Mouse (Mus musculus) left cerebral cortex, postnatal 25 days (tissue): ENCODE results near the gene Fam193a. TPM values are rescaled to one million over a fixed set of nuclear protein-coding genes. Genes with fewer than 3 reads are reported as not detected.

ENCODE experiments used
- DNase-seq, 2 experiments: peaks; one replicate each; pipeline ENCODE4 v3.0.0; 2022; ENCODE audit warnings: low spot score in 2 of 2, mixed read lengths in 1 of 2
- intact Hi-C: fragments of 180-260 bp; cut with DNase I; formaldehyde crosslinking; loops from one replicate; pipeline ENCODE4 v1.15.1; 2025
- total RNA-seq, 2 experiments: library from RNA; stranded (reverse); gene quantifications; 2 replicates each; pipeline ENCODE4 v1.2.3; 2021

Fam193a gene
- total RNA-seq, 2 experiments from 2014 or later = 38.1 to 39.7 TPM

DNA sequence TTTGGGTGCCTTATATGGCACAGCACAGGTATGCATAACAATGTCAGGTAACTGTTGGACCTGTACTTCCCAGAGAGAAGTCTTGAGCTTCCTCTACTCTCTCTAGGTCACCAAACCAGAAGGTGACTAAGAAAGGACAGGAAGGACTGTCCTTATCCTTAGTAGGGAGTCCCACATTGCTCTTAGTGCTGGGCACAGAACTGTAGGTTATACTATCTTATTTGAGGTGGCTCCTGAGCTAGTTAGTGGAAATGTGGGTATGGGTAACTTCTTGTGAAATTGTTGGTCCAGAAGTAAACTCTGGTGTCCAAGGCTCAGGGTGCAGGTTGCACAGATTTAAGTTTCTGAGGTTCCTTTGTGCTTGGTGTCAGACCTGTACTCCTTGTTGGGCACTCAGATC, 2.4 kb downstream of the Fam193a start:
- intact Hi-C loops = no loop called here
- no peak for DNase-seq

- DNase-seq = no peak
- intact Hi-C loops = no loop called here
These were observed 2.8 kb downstream of the Fam193a start for GRCm38 (mm10) chr5:34372541-34372940.

DNA sequence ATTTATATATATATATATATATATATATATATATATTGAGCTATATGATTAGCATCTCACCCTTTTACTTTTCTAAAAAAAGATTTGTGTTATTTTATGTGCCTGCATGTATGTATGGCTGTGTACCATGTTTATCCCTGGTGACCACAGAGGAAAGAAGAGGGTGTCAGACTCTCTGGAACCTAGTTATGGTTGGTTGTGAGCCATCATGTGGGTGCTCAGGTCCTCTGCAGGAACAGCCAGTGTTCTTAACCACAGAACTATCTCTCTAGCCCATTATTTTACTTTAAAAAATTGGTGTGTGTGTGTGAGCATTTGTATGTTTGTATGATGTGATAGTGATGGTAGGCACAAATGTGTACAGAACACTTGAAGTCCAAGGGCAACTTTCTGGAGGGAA, 9.1 kb downstream of the Fam193a start:
- intact Hi-C loops = no loop called here
- no peak for DNase-seq

GRCm38 (mm10) chr5:34381700-34382099, 12.0 kb downstream of the Fam193a start:
- DNase-seq = no peak
- intact Hi-C loops = no loop called here

- intact Hi-C loops = no loop called here
- DNase-seq = no peak
These were observed 15.9 kb downstream of the Fam193a start for GRCm38 (mm10) chr5:34385616-34386015.

DNA sequence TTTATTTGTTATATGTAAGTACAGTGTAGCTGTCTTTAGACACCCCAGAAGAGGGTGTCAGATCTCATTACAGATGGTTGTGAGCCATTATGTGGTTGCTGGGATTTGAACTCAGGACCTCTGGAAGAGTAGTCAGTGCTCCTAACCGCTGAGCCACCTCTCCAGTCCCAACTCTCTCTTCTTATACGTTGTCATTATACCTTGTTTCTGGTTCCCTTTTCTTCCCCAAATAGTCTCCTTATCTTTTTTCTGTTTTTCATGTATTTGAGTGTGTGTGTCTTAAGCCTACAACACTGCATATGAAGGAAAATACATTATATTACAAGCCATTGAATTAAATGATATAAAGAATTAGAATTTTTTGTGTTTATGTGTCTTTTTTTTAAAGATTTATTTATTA, 17.0 kb downstream of the Fam193a start:
- no peak for DNase-seq
- intact Hi-C loops = no loop called here

- DNase-seq = no peak
- intact Hi-C loops = no loop called here
These were observed 23.5 kb downstream of the Fam193a start for GRCm38 (mm10) chr5:34393251-34393650.

GRCm38 (mm10) chr5:34395347-34395746, 25.6 kb downstream of the Fam193a start:
- no peak for DNase-seq
- intact Hi-C loops = no loop called here

GRCm38 (mm10) chr5:34395850-34396540, 26.3 kb downstream of the Fam193a start:
- intact Hi-C loops = no loop called here
- peak in 1 of 2 experiments; percentile 43 for DNase-seq

DNA sequence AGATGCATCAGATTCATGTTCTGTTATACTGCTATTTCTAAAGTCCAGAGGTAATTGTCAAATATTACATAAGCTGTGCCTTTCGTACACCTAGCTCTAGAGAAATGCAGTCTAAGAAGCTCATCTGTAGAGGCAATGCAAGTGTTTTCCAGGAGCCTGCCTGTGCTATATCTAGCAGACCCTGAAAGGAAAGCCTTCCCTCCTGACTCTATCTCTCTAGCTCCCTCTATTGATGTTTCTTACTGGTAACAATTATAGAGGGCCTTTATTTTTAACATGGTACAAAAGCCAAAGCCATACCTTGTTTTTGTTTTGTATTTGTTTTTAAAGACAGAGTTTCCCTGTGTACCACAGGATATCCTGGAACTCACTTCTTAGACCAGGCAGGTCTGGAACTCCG, 28.1 kb downstream of the Fam193a start:
- intact Hi-C loops = no loop called here
- DNase-seq = no peak

- DNase-seq = no peak
- intact Hi-C loops = no loop called here
These were observed 28.6 kb downstream of the Fam193a start for GRCm38 (mm10) chr5:34398326-34398725.

DNA sequence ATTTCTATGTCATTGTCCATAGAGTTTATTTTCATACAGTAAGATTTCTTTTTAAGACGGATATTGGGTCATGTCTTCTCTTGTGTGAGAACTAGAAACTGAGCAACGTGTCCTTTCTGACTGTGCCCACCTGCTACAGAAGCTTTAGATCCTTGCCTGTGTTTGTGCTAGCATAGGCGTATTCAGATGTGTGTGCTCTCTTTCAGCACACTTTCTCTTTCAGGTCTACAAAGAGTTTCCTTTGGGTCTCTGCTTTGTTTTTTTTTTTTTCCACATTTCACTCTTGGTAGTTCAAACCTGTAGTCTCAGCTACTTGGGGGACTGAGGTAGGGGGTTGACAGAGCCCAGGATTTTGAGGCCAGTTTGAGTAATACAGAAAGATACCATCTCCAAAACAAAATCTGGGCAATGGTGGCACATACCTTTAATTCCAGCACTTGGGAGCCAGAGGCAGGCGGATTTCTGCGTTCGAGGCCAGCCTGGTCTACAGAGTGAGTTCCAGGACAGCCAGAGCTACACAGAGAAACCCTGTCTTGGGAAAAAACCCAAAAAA, 37.7 kb downstream of the Fam193a start:
- intact Hi-C loops = no loop called here
- no peak for DNase-seq

GRCm38 (mm10) chr5:34409002-34409401, 39.3 kb downstream of the Fam193a start:
- DNase-seq = no peak
- intact Hi-C loops = no loop called here

DNA sequence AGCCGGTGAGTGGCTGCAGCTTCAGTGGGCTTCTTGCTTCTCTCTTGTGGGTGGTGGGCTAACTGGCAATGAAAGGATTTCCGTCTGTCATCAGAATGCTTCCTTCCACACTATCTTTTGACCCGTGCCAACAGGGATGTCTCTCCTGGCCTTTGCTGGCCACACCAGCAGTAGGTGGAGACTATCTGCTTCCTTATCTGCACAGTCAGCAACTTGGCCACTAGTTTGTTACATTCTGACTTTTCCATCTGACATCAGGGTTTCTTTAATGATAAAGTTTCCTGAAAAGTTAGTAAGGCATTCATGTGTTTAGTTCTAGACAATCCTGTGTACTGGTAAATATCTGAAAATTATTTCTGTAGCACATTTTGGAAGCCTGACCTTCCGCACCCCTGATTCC, 41.1 kb downstream of the Fam193a start:
- no peak for DNase-seq
- intact Hi-C loops = no loop called here

GRCm38 (mm10) chr5:34413921-34414320, 44.2 kb downstream of the Fam193a start:
- DNase-seq = peak in 1 of 2 experiments; percentile 56
- intact Hi-C loops = no loop called here

DNA sequence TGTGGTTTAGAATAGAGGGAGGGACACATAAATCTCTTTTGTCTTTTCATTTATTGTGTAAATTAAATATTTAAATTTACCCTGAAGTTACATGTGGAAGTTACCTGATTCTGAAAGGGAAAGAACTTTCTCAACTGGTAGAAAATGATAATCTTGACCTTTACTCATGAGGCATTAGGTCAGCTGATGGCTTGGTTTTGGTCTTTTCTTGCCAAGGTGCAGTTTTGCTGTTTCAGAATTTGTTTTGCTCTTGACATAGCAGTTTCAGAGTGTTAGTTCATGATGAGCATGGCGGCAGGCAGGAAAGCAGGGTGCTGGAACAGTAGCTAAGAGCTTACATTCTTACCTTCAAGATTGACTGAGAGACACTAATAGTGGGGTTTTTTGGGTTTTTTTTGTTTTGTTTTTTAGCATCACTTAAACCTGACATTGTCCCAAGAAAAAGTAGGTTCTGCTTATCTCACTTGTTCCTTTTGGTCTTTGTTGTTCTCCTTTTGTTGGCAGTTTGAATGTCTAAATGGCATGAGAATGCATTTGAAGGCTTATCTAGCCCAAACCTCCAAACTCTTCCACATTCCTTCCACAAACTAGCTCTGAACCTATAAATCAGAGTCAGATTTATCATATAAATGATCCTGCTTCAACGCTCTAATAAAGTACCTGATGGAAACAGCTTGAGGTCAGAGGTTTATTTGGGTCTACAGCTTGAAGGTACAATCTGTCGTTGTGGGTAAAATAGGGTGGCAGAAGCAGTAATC, 47.7 kb downstream of the Fam193a start:
- intact Hi-C loops = no loop called here
- no peak for DNase-seq

GRCm38 (mm10) chr5:34419188-34419587, 49.5 kb downstream of the Fam193a start:
- intact Hi-C loops = no loop called here
- no peak for DNase-seq

DNA sequence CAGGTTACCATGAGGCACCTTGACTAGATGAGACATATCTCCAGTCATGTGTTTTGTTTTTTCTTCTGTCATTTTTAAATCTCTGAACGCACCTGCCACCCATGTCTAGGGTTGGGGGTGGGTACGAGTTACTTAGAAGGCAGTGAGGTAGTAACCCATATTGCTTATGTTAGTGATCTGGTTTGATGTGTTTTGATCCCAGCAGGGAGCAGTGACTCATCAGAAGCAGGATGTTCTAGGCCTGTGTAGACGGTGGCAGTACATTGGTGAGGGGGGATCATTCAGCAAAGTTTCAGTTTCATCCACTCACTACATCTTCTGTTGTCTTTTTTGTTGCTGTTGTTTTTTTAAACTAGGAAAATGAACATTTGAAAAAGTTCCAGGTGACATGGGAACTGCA, 61.0 kb downstream of the Fam193a start:
- intact Hi-C loops = no loop called here
- DNase-seq = no peak

DNA sequence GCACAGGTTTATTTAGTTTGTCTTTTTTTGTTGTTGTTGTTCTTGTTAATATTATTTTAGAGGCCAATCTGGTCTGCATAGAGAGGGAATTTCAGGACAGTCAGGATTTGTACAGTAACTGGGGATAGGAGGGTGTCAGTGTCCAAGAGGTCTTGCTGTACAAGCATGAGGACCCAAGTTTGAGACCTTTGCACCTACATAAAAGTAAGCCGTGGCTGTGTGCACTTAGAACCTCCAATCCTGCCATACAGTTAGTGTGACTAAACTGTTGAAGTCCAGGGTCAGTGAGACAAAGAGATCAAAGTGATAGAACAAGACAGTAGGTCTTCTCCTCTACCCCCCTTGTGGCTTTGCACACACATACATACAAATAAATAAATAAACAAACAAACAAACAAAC, 64.1 kb downstream of the Fam193a start:
- DNase-seq = no peak
- intact Hi-C loops = no loop called here

DNA sequence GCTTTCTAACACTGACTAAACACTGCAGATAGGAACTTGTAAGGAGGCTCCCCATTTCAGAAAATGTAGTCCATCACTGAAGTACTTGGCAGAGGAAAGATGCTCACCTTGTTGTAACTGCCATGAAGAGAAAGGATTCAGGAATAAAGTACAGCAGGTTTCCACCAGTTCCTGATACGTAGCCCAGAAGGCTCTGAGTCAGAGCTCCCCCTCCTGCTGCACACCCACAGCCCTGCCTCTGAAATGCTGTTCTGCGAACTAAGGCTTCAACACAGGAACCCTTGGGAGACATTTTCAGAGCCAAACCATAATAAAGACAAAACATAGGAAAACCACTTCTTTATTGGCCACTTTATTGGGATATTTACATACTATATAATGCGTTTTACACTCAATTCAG, 64.5 kb downstream of the Fam193a start:
- DNase-seq = peak in 1 of 2 experiments; percentile 80
- intact Hi-C loops = no loop called here

DNA sequence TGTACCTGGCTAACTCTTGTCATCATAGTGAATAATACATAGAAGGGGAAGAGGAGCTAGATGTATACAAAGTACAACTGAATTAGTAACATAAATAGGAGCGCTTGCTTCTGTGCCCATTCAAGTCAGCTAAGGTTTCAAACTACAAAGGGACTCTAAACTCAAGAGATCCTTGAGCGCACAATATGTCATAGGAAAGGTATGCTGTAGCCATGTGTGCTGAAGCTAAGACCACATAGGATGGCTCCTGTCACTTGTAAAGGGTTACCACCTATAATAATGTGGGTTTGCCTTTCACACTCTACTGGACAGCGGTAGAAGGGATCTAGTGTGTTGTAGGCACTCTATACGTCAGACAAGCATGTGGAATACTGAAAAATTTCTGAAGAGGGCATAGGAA, 68.3 kb downstream of the Fam193a start:
- intact Hi-C loops = no loop called here
- DNase-seq = no peak
